ENCODE assay signal across 10 mouse cellular contexts in genomic region chr6:50220863-50221262, GRCm38 (mm10). TPM values are rescaled to one million over a fixed set of nuclear protein-coding genes. Genes with fewer than 3 reads are reported as not detected.
DNase-seq lines count a peak whose midpoint lies in the region; ATAC-seq and TF ChIP-seq lines count a peak whose summit lies in the region.
"Had no signal": no experiment of that assay in that cellular context is flagged by ENCODE, and none has a peak within 500 bp of the region (broad histone marks: within the 10 kb centered on the region; RNA-seq: fewer than 3 reads in every experiment).

No protein-coding gene starts in this region.

- H3K4me1 ChIP-seq in kidney, embryonic 15.5 days, result peaks cover 5% of the 10 kb centered on the region; the same call in 1 of the 2 replicates
- H3K4me1 ChIP-seq in limb, embryonic 11.5 days (ENCODE audit: control insufficient read depth, insufficient read depth, low read length), result peaks cover 3% of the 10 kb centered on the region; the same call in 1 of the 2 replicates
- H3K4me1 ChIP-seq in small intestine, adult 2 months (ENCODE audit: control insufficient read depth, insufficient read depth, insufficient read length, low read length), result no peaks in the 10 kb centered on the region
- H3K4me1 ChIP-seq: liver, embryonic 15.5 days; stomach, embryonic 15.5 days had no signal

- H3K27ac ChIP-seq in kidney, embryonic 15.5 days, result no peak overlapping the region
- H3K27ac ChIP-seq in limb, embryonic 11.5 days (replicated peaks; ENCODE audit: low read depth, low read length), result no peak overlapping the region
- H3K27ac ChIP-seq in small intestine, adult 2 months (ENCODE audit: insufficient read depth, low read depth, low read length), result no peak overlapping the region
- H3K27ac ChIP-seq: liver, embryonic 15.5 days; stomach, embryonic 15.5 days had no signal

- ATAC-seq in kidney, embryonic 15.5 days (replicated peaks; ENCODE audit: low FRiP score), result no peak
- ATAC-seq in limb, embryonic 11.5 days (ENCODE audit: insufficient number of reproducible peaks, low FRiP score, low TSS enrichment, low read depth), result no peak

- H3K4me2 ChIP-seq in kidney, embryonic 15.5 days, result no peak overlapping the region
- H3K4me2 ChIP-seq in limb, embryonic 11.5 days (ENCODE audit: low read depth, severe bottlenecking), result no peak overlapping the region
- H3K4me2 ChIP-seq: liver, embryonic 15.5 days; stomach, embryonic 15.5 days had no signal

- WGBS in kidney, embryonic 15.5 days, result 64% methylated on average over 6 of the region's 6 CpGs
- 58% methylated on average over 6 of the region's 6 CpGs for WGBS in limb, embryonic 11.5 days
- 47% methylated on average over 6 of the region's 6 CpGs for WGBS in small intestine, adult 2 months

- no peak for TF ChIP-seq POLR2A in small intestine, adult 2 months (IDR thresholded peaks at IDR 0.05; ENCODE audit: low read depth, low read length)

- DNase-seq in kidney, adult 9 months, result peak; percentile 45
- DNase-seq in CD8-positive naive resting alpha-beta T cell, adult 2 months (ENCODE audit: low read depth in 2 of 2, low spot score in 2 of 2), result peak; percentile 26 to 28
- DNase-seq in adrenal gland, adult 18-20 months (ENCODE audit: low spot score in 2 of 2), result peak; percentile 29 to 59
- peak; percentile 15 for DNase-seq in embryo, embryonic 9.5 days (ENCODE audit: extremely low spot score)
- peak; percentile 51 for DNase-seq in limb, embryonic 11.5 days (ENCODE audit: low spot score)
- DNase-seq in layer of hippocampus, postnatal 14 days (ENCODE audit: low spot score in 2 of 2), result no peak

- H3K4me3 ChIP-seq in kidney, embryonic 15.5 days (replicated peaks), result no peak overlapping the region
- no peak overlapping the region for H3K4me3 ChIP-seq in limb, embryonic 11.5 days (ENCODE audit: low read depth, low read length)
- H3K4me3 ChIP-seq in small intestine, adult 2 months (ENCODE audit: low read depth, low read length), result no peak overlapping the region
- H3K4me3 ChIP-seq: liver, embryonic 15.5 days; stomach, embryonic 15.5 days had no signal

- H3K9ac ChIP-seq in kidney, embryonic 15.5 days, result no peak overlapping the region
- no peak overlapping the region for H3K9ac ChIP-seq in limb, embryonic 11.5 days (ENCODE audit: low read length)
- H3K9ac ChIP-seq: liver, embryonic 15.5 days; stomach, embryonic 15.5 days had no signal

- peak; percentile 86; the same call in 1 of the 2 replicates for TF ChIP-seq CTCF in small intestine, adult 2 months (IDR thresholded peaks at IDR 0.05; ENCODE audit: extremely low read depth, insufficient read length, insufficient replicate concordance, low read depth, low read length)

- H3K27me3 ChIP-seq in kidney, embryonic 15.5 days, result no peaks in the 10 kb centered on the region
- no peaks in the 10 kb centered on the region for H3K27me3 ChIP-seq in limb, embryonic 11.5 days (ENCODE audit: control insufficient read depth, insufficient read depth, low read length)
- H3K27me3 ChIP-seq in small intestine, adult 2 months (ENCODE audit: control insufficient read depth, insufficient read depth, low read length), result no peaks in the 10 kb centered on the region
- H3K27me3 ChIP-seq: liver, embryonic 15.5 days; stomach, embryonic 15.5 days had no signal

- H3K9me3 ChIP-seq in kidney, embryonic 15.5 days (replicated peaks), result no peaks in the 10 kb centered on the region
- no peaks in the 10 kb centered on the region for H3K9me3 ChIP-seq in limb, embryonic 11.5 days (ENCODE audit: control insufficient read depth, low read length)
- H3K9me3 ChIP-seq: liver, embryonic 15.5 days; stomach, embryonic 15.5 days had no signal

- H3K36me3 ChIP-seq in kidney, embryonic 15.5 days, result no peaks in the 10 kb centered on the region
- no peaks in the 10 kb centered on the region for H3K36me3 ChIP-seq in limb, embryonic 11.5 days (ENCODE audit: control insufficient read depth, insufficient read depth, low read length)
- peaks cover 2% of the 10 kb centered on the region; the same call in 1 of the 2 replicates for H3K36me3 ChIP-seq in small intestine, adult 2 months (ENCODE audit: control insufficient read depth, insufficient read depth, low read length)
- H3K36me3 ChIP-seq: liver, embryonic 15.5 days; stomach, embryonic 15.5 days had no signal

RNA-seq across cellular contexts. Expression of gene Gsdme, which starts 42.8 kb away (rescaled TPM):
- polyA plus RNA-seq in kidney, embryonic 15.5 days (2015; fragmentation: Nextera tagmentation; extraction: Ambion mirVana), result 56.2 and 59.0 TPM in 2 replicates
- 1 to 10 TPM; 1.2 to 1.3 TPM for total RNA-seq in adrenal gland, adult 18-20 months (2021)
- 43.1 and 45.3 TPM in 2 replicates for polyA plus RNA-seq in limb, embryonic 11.5 days (2014; fragmentation: Nextera tagmentation; extraction: Ambion mirVana)
- 1.1 and 27.8 TPM in 2 replicates for polyA plus RNA-seq in small intestine, adult 2 months (2012; rRNA removed)
- total RNA-seq in layer of hippocampus, postnatal 14 days (2021), result 10 to 100 TPM; 11.6 to 12.7 TPM

Comparison
In these comparisons a context has a peak if more than half of its experiments do, and no peak if none do; other contexts are left out.
1. DNase-seq: peak in kidney, adult 9 months (single experiment), CD8-positive naive resting alpha-beta T cell, adult 2 months (2 of 2), adrenal gland, adult 18-20 months (2 of 2), embryo, embryonic 9.5 days (single experiment) and limb, embryonic 11.5 days (single experiment); none in layer of hippocampus, postnatal 14 days (0 of 2).